Mouse (Mus musculus) G1E (cell line): ENCODE data around the gene Cdkal1.

Source experiments
- CTCF ChIP-seq: IDR thresholded peaks from 2 replicates; pipeline ENCODE4 v1.5.1; 2012; ENCODE audit warnings: low read depth, low read length, inconsistent platforms, mixed read lengths
- GATA1 ChIP-seq: IDR thresholded peaks from 2 replicates; pipeline ENCODE4 v1.6.1; 2012; ENCODE audit warnings: borderline replicate concordance, low read length, inconsistent platforms, mixed read lengths
- POLR2AphosphoS5 ChIP-seq: IDR thresholded peaks from 2 replicates; pipeline ENCODE4 v1.6.1; 2012; ENCODE audit warnings: low read depth, low read length, inconsistent platforms; ENCODE audit not compliant: insufficient replicate concordance
- TAL1 ChIP-seq: conservative IDR thresholded peaks from 2 replicates; pipeline ENCODE4 v1.6.1; 2012; ENCODE audit warnings: low read depth, low read length, inconsistent platforms, mixed read lengths

DNA sequence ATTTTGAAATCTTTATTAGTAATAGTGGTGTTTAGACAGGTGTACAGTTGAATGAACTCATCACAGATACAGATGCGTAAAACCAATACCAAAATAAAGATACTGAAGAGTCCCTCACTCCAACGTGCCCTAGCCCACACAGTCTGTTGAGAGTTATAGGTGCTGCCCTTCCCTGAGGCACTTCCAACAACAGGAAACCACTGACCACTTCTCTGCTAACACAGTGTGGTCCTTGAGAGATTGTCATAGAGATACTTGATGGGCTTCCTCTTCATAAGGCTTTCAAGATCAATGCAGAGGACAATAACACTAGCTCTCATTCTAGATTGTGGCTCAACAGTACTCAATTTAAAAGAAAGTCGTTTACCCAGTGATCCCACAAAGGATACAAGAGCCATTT lies 191.6 kb downstream of the Cdkal1 start:
- TF ChIP-seq CTCF (no peak), GATA1 (no peak), POLR2AphosphoS5 (no peak), TAL1 (no peak)
